Mouse (Mus musculus): ENCODE results near the gene Cenpb. TPM values are rescaled to one million over a fixed set of nuclear protein-coding genes. Genes with fewer than 3 reads are reported as not detected.

Cenpb gene
- total RNA-seq, 2 experiments from 2014 or later: 63.9 to 64.3 TPM

GRCm38 (mm10) chr2:131143007-131143780 is 36.7 kb downstream of the Cenpb start:
- no peak for DNase-seq
- intact Hi-C loops (cut with DNase I): no loop called here

- intact Hi-C loops (cut with DNase I): no loop called here
- DNase-seq: peak; percentile 75 to 81
These were observed 37.3 kb downstream of the Cenpb start for GRCm38 (mm10) chr2:131142592-131142991.

- DNase-seq: no peak
- intact Hi-C loops (cut with DNase I): loop anchor here (2.0 kb wide), 1 partner anchor 45 kb away; no protein-coding TSS in a partner anchor
These were observed 38.4 kb downstream of the Cenpb start for GRCm38 (mm10) chr2:131141336-131141986.

- no peak for DNase-seq
- intact Hi-C loops (cut with DNase I): loop anchor here (2.0 kb wide), 1 partner anchor 44 kb away; no protein-coding TSS in a partner anchor
These were observed 39.3 kb downstream of the Cenpb start for GRCm38 (mm10) chr2:131140533-131140905.

- DNase-seq: no peak
- intact Hi-C loops (cut with DNase I): loop anchor here (2.0 kb wide), 1 partner anchor 43 kb away; no protein-coding TSS in a partner anchor
These were observed 39.9 kb downstream of the Cenpb start for GRCm38 (mm10) chr2:131139886-131140532.

- DNase-seq: no peak
- intact Hi-C loops (cut with DNase I): no loop called here
These were observed 40.6 kb downstream of the Cenpb start for GRCm38 (mm10) chr2:131139287-131139686.

- no peak for DNase-seq
- intact Hi-C loops (cut with DNase I): no loop called here
These were observed 41.1 kb downstream of the Cenpb start for GRCm38 (mm10) chr2:131138760-131139159.

GRCm38 (mm10) chr2:131138296-131138695 is 41.6 kb downstream of the Cenpb start:
- intact Hi-C loops (cut with DNase I): no loop called here
- DNase-seq: no peak

- intact Hi-C loops (cut with DNase I): no loop called here
- peak in 1 of 2 experiments; percentile 7 for DNase-seq
These were observed 44.2 kb downstream of the Cenpb start for GRCm38 (mm10) chr2:131135521-131136139.

GRCm38 (mm10) chr2:131134826-131135400 is 45.0 kb downstream of the Cenpb start:
- intact Hi-C loops (cut with DNase I): no loop called here
- DNase-seq: no peak

GRCm38 (mm10) chr2:131134381-131134780 is 45.5 kb downstream of the Cenpb start:
- intact Hi-C loops (cut with DNase I): no loop called here
- peak in 1 of 2 experiments; percentile 16 for DNase-seq

GRCm38 (mm10) chr2:131132930-131133547 is 46.8 kb downstream of the Cenpb start, which contains the start of gene Gm11037:
Gene Gm11037 (plus strand): TSS chr2:131133497.
- DNase-seq: no peak
- intact Hi-C loops (cut with DNase I): no loop called here

- DNase-seq: no peak
- intact Hi-C loops (cut with DNase I): no loop called here
These were observed 47.6 kb downstream of the Cenpb start for GRCm38 (mm10) chr2:131132111-131132888.

- no peak for DNase-seq
These were observed 49.0 kb downstream of the Cenpb start for GRCm38 (mm10) chr2:131130849-131131248.

GRCm38 (mm10) chr2:131129836-131130235 is 50.0 kb downstream of the Cenpb start:
- intact Hi-C loops (cut with DNase I): no loop called here
- no peak for DNase-seq

More at GRCm38 (mm10) chr2:131130849-131131248, 49.0 kb downstream of the Cenpb start:
- intact Hi-C loops (cut with DNase I): no loop called here

GRCm38 (mm10) chr2:131128636-131129157 is 51.2 kb downstream of the Cenpb start:
- intact Hi-C loops (cut with DNase I): no loop called here
- DNase-seq: no peak

GRCm38 (mm10) chr2:131128211-131128610 is 51.7 kb downstream of the Cenpb start:
- DNase-seq: no peak
- intact Hi-C loops (cut with DNase I): no loop called here

- DNase-seq: peak; percentile 61 to 62
- intact Hi-C loops (cut with DNase I): no loop called here
These were observed 52.6 kb downstream of the Cenpb start, which contains the start of gene Hspa12b for GRCm38 (mm10) chr2:131127161-131127730. Gene Hspa12b (plus strand): TSS chr2:131127280.
